Mouse (Mus musculus) frontal cortex, postnatal 10 days (tissue): Measurements from ENCODE around the gene Tecpr2.

Source experiments
- DNase-seq, 2 experiments: peaks; one replicate each; pipeline ENCODE4 v3.0.0; 2022; ENCODE audit warnings: low spot score in 2 of 2, mixed read lengths in 1 of 2

Tecpr2 gene

DNA sequence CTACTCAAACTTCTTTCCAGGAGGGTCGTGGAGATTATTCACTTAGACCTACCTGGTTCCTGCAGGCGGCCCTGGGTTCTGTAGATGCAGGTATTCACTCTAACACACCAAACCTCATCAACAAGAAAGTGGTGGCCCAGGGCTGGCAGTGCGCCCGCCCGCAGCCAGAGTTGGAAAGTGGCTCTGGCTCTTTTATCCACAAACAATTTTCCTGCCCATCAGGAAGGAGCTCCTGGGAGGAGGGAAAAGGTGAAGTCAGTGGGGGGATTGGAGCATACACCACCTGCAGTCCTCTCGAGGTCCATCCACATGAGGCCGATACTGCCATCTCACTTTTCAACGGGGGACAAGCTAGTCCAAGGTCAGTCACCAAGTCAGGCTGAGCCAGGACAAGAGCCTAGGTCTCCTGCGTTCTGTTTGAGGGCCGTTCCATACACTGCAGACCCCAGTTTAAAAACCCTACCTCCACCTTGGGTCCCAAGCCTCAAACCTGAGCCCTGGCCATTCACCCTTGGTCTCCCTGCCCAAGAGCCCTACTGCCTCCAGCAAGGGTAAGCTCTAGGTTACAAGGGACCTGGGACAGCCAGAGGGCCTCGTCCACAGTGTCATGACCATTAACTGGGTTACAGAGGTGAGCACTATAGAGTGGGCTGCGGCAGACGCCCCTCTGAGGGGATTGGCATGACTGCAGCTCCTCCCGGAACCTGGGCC, 89.0 kb downstream of the Tecpr2 start:
- DNase-seq: no peak

DNA sequence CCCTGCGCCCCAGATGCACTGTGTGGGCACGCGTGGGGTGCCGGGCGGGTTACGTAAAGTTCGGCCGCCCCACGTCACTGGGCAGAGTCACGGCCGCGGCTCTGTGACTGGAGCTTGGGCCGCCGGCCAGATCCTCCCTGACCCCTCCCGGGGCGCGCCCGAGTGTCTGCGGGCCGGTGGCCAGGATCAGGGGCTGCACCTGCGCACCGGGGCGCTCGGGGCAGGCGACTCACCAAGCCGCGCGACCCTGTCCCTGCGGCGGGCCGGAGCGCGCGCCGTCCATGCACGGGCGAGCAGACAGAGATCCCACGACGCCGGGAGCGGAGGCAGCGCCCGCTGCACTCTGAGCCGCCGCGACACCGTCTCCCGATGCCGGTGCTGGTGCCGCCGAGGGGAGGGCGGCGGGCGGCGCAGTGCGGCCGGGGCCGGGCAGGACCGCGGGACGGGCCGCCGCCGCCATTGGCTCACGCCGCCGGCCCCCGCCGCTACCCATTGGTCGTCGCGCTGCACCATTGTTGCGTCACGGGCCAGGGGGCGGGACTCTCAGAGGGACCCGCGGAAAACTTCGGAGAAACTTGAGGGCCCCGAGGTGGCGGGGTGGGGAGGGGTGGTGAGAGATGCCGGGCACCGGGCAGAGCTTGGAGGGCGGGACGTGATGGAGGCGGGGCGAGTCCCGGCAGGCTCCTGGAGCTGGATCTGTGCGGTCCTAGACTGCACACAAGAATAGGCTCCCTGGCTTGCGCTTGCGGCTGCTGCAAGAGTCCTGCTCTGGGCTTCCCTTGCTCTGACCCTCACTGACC, 89.7 kb downstream of the Tecpr2 start, which contains the start of gene Ankrd9:
Ankrd9 (minus strand) TSS at position 434 of the 800 bp plus-strand sequence.
- peak; percentile 88 to 92 for DNase-seq

DNA sequence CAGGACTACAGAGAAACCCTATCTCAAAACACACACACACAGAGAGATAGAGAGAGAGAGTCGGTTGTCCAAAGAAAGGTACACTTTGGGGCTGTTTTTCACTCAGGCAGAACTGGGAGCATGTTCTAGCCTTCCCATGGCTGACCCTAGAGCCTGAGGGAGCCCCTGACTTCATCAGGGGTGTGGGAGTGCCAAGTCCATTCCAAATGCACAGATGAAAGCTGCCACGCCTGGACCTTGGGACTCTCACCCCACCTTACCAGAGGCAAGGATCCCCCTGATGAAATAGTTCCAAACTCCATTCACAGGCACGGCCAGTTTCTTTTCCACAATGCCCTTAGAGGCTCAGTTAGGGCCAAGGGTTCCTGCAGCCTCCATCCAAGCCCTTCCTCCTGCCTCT, 90.7 kb downstream of the Tecpr2 start:
- no peak for DNase-seq

GRCm38 (mm10) chr12:110981736-110982135, 92.7 kb downstream of the Tecpr2 start:
- DNase-seq: no peak

GRCm38 (mm10) chr12:110983083-110983482, 94.0 kb downstream of the Tecpr2 start:
- no peak for DNase-seq

GRCm38 (mm10) chr12:110983714-110984113, 94.7 kb downstream of the Tecpr2 start:
- DNase-seq: no peak

DNA sequence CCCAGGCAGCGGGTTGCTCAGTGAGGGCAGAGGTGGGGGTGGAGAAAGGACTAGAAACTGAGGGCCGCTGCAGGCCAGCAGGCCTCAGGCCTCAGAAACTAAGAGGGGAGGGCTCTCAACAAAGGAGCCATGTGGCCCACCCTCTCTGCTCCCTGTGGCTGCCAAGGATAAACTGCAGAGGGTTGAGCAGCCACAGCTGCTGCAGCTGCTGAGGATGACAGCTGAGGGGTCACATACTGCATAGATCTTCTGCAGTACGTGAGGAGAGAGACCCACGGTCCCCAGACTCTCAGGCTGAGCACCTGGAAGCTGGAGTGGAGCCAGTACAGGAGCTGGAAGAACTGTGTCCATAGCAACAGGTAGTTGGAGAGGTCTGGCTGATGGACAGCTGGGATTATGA, 95.5 kb downstream of the Tecpr2 start:
- no peak for DNase-seq

GRCm38 (mm10) chr12:110985141-110985540, 96.1 kb downstream of the Tecpr2 start:
- no peak for DNase-seq

GRCm38 (mm10) chr12:110986536-110987425, 97.7 kb downstream of the Tecpr2 start:
- DNase-seq: no peak

GRCm38 (mm10) chr12:110989409-110989808, 100.3 kb downstream of the Tecpr2 start:
- DNase-seq: no peak

DNA sequence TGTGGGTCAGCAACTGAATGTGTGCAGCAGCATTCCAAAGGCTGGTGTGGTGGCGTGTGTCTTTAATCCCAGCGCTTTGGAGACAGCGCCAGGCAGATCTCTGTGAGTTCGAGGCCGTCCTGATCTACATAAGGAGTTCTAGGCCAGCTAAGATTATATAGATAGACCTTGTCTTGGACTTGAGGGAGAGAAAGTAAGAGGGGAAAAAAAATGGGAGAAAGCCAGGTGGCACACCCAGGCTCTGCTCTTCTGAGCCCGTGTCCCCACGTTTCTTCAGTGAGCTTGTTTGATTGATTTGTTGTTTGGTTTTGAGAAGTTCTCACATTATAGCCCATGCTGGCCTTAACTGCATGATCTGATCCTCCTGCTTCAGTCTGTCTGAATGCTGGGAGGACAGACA, 101.4 kb downstream of the Tecpr2 start:
- DNase-seq: no peak

DNA sequence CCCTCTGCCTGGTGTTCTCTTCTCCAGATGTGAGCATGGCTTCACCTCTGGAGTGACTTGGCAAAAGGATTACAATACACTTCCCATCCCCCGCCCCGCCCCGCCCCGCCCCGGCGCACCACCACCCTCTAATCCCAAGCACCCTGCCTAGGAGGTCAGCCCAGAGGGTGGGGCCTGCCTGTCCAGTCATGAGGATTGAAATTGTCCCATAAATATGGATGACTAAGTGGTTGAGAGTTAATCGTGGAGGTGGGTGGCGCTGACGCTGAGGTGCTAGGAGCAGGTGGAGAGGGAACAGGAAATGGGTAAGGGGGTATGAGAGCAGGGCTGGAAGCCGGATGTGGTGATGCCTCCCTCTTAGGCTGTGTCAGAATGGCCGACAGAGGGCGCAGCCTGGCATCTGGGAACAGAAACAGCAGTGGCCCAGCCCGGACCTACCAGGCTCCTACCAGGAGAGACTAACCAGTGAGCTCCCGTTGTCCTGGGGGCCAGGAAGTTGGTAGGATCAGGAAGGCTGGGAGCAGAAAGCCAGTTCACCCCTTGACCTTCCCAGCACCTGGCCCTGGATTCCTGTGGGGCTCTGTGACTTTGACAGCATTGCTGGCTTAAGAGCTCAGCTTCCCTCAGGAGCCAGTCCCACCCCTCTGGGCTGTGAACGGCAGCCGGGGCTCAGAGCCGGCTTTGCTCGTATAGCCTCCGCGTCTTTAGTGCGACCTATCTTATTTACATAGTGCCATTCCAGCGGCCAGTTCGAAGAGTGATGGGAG, 102.5 kb downstream of the Tecpr2 start:
- peak in 1 of 2 experiments; percentile 47 for DNase-seq

- DNase-seq: peak; percentile 77 to 86
Measured at GRCm38 (mm10) chr12:110992128-110992553, 103.1 kb downstream of the Tecpr2 start.

DNA sequence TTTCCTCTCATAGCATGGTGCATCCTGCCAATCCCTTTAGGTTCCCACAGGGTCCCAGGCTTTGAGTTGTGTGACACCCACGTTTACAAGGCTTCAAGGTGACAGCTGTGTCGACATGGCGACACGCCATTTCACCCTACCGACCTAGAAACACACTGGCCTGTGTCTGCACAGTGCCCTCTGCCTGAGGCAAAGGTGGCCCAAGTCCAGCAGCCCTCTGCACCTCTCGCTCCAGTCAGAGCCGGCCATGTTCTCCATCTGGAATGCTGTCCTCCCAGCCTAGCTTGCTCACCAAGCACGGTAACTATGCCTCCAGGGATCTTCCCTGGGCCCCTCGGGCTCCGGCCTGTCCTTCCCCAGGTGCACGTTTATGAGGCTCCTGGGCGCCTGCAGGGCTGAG, 103.7 kb downstream of the Tecpr2 start:
- no peak for DNase-seq

DNA sequence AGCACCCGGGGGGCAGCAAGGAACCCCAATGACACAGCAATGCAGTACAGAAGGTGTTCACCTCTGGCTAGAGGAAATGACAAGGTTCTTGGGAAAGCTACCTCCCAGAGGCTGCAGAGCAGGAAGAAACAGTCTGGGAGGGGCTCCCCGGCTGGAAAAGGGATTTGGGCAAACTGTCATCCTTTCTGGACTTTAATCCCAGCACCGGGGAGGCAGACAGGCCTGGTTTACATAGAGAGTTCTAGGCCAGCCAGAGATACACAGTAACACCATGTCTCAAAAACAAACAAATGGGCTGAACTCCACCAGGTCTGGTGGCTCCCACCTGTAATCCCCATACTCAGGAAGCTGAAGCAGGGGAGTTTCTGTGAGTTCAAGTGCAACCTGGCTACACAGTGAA, 104.2 kb downstream of the Tecpr2 start:
- no peak for DNase-seq

DNA sequence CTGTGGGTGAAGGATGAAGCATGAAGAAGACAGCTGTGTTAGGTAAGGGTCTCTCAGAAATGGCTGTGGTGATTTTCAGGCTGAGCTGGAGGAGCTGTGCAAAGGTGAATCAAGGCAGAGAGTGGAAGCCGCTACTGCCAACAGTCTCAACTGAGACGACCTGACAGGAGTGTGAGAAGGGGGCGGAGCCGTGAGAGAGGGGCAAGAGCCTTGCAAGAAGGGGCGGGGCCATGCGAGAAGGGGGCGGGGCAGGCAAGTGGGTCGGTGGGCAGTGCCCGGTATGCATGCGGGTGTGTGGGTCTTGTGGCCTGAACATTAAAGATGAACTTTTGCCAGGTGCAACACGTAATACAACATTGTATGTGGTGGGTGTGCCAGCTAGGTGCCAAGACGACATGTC, 105.6 kb downstream of the Tecpr2 start:
- DNase-seq: no peak

DNA sequence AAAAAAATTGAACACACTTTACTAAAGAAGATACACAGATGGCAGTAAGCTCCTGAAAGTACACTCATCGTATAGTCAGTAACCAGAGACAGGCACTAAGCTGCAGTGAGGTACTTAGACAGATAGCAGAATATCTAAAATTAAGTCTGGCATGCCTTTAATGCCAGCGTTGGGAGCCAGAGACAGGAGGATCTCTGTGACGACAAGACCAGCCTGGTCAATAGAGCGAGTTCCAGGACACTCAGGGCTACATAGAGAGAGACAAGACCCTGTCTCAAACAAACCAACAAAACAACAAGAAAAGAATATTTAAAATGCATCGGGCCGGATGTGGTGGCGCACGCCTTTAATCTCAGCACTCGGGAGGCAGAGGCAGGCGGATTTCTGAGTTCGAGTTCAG, 109.0 kb downstream of the Tecpr2 start:
- DNase-seq: no peak

GRCm38 (mm10) chr12:110999820-111000219, 110.8 kb downstream of the Tecpr2 start:
- DNase-seq: no peak

- DNase-seq: no peak
Measured at GRCm38 (mm10) chr12:111000956-111001355, 111.9 kb downstream of the Tecpr2 start.

DNA sequence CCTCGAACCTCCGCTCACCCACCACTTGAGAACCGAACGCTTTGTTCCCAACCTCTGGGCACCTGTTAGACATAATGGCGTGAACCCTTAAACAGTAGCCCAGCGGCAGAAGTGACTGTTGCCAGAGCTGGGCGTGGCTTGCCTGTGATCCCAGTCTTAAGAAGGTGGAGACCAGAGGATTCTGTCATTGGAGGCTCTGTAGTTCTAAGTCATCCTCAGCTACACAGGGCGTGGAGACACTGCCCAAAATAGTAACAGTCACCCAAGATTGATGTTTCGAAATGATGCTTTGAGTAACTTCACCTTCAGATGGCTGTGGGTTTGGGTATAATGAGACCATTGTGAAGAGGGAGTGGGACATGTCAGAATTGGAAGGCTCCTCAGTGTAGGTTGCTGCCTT, 115.1 kb downstream of the Tecpr2 start:
- no peak for DNase-seq

- DNase-seq: no peak
Measured at GRCm38 (mm10) chr12:111005803-111006202, 116.7 kb downstream of the Tecpr2 start.
